9 mouse cellular contexts compared by ENCODE assay signal in genomic region chr9:70263735-70264134, GRCm38 (mm10). TPM values are rescaled to one million over a fixed set of nuclear protein-coding genes. Genes with fewer than 3 reads are reported as not detected.
DNase-seq lines count a peak whose midpoint lies in the region; ATAC-seq and TF ChIP-seq lines count a peak whose summit lies in the region.
"Had no signal": no experiment of that assay in that cellular context is flagged by ENCODE, and none has a peak within 500 bp of the region (broad histone marks: within the 10 kb centered on the region; RNA-seq: fewer than 3 reads in every experiment).

No protein-coding gene starts in this region.

- H3K27me3 ChIP-seq in midbrain, embryonic 11.5 days (ENCODE audit: control insufficient read depth, insufficient read depth, low read length): no peaks in the 10 kb centered on the region
- H3K27me3 ChIP-seq in midbrain, postnatal 0 days (ENCODE audit: insufficient read depth, low read length): no peaks in the 10 kb centered on the region
- H3K27me3 ChIP-seq in kidney, adult 2 months (replicated peaks; ENCODE audit: control insufficient read depth, insufficient read depth, low read length): no peaks in the 10 kb centered on the region
- H3K27me3 ChIP-seq: hindbrain, embryonic 15.5 days had no signal

- H3K4me1 ChIP-seq in midbrain, embryonic 11.5 days (ENCODE audit: control insufficient read depth, insufficient read depth, low read length): no peaks in the 10 kb centered on the region
- no peaks in the 10 kb centered on the region for H3K4me1 ChIP-seq in midbrain, postnatal 0 days (ENCODE audit: insufficient read depth, low read length)
- peaks cover 54% of the 10 kb centered on the region for H3K4me1 ChIP-seq in kidney, adult 2 months (ENCODE audit: control insufficient read depth, insufficient read depth, low read length)

- no peak overlapping the region for H3K4me3 ChIP-seq in midbrain, embryonic 11.5 days (ENCODE audit: low read depth, low read length)
- no peak overlapping the region for H3K4me3 ChIP-seq in midbrain, postnatal 0 days (ENCODE audit: low read depth, low read length)
- H3K4me3 ChIP-seq in kidney, adult 2 months (ENCODE audit: insufficient read depth, low read depth, low read length): no peak overlapping the region
- H3K4me3 ChIP-seq: hindbrain, embryonic 15.5 days had no signal

- no peak overlapping the region for H3K9ac ChIP-seq in midbrain, embryonic 11.5 days (ENCODE audit: low read length)
- no peak overlapping the region for H3K9ac ChIP-seq in midbrain, postnatal 0 days (replicated peaks; ENCODE audit: low read length, poor library complexity, severe bottlenecking)
- H3K9ac ChIP-seq: hindbrain, embryonic 15.5 days had no signal

- no peak for TF ChIP-seq POLR2A in kidney, adult 2 months (IDR thresholded peaks at IDR 0.05; ENCODE audit: low read depth, low read length)

- H3K36me3 ChIP-seq in midbrain, embryonic 11.5 days (ENCODE audit: control insufficient read depth, insufficient read depth, low read length): no peaks in the 10 kb centered on the region
- H3K36me3 ChIP-seq in midbrain, postnatal 0 days (ENCODE audit: insufficient read depth, low read length): no peaks in the 10 kb centered on the region
- H3K36me3 ChIP-seq in kidney, adult 2 months (ENCODE audit: control insufficient read depth, insufficient read depth, low read length): no peaks in the 10 kb centered on the region
- H3K36me3 ChIP-seq: hindbrain, embryonic 15.5 days had no signal

- peak; percentile 85 for DNase-seq in midbrain, embryonic 11.5 days (ENCODE audit: low spot score, missing footprints)
- DNase-seq in midbrain, postnatal 0 days (ENCODE audit: low spot score): no peak
- DNase-seq in gastrocnemius, postnatal 4 days (ENCODE audit: low spot score in 2 of 2): peak; percentile 28 to 53
- peak; percentile 66 for DNase-seq in kidney, adult 2 months
- peak; percentile 39 to 51 for DNase-seq in lung, postnatal 4 days
- no peak for DNase-seq in ovary, postnatal 36 days (ENCODE audit: low spot score)
- DNase-seq in urinary bladder, postnatal 36 days (ENCODE audit: low spot score in 2 of 2): no peak
- DNase-seq in frontal cortex, postnatal 14 days (ENCODE audit: low spot score in 2 of 2): no peak

- no peak for ATAC-seq in midbrain, embryonic 11.5 days (ENCODE audit: low FRiP score)
- ATAC-seq in midbrain, postnatal 0 days (ENCODE audit: low FRiP score): no peak

- H3K4me2 ChIP-seq in midbrain, embryonic 11.5 days: no peak overlapping the region
- no peak overlapping the region for H3K4me2 ChIP-seq in midbrain, postnatal 0 days (ENCODE audit: low read depth, low read length, poor library complexity, severe bottlenecking)
- H3K4me2 ChIP-seq: hindbrain, embryonic 15.5 days had no signal

- no peaks in the 10 kb centered on the region for H3K9me3 ChIP-seq in midbrain, embryonic 11.5 days (ENCODE audit: control insufficient read depth, low read length)
- H3K9me3 ChIP-seq in midbrain, postnatal 0 days (ENCODE audit: low read length): no peaks in the 10 kb centered on the region
- H3K9me3 ChIP-seq: hindbrain, embryonic 15.5 days had no signal

- 55% methylated on average over 7 of the region's 7 CpGs for WGBS in midbrain, embryonic 11.5 days
- 47% methylated on average over 7 of the region's 7 CpGs for WGBS in midbrain, postnatal 0 days
- WGBS in kidney, adult 2 months: 18% methylated on average over 7 of the region's 7 CpGs

- H3K27ac ChIP-seq in midbrain, embryonic 11.5 days (ENCODE audit: low read depth, low read length): no peak overlapping the region
- no peak overlapping the region for H3K27ac ChIP-seq in midbrain, postnatal 0 days (ENCODE audit: low read depth, low read length)
- peak overlapping the region; percentile 45 for H3K27ac ChIP-seq in kidney, adult 2 months (ENCODE audit: insufficient read depth, low read depth, low read length)
- H3K27ac ChIP-seq: hindbrain, embryonic 15.5 days had no signal

- TF ChIP-seq CTCF in midbrain, postnatal 0 days (IDR thresholded peaks at IDR 0.05): no peak
- TF ChIP-seq CTCF in kidney, adult 2 months (conservative IDR thresholded peaks at IDR 0.05; ENCODE audit: insufficient read depth, insufficient read length, low read depth, low read length): no peak

RNA-seq across cellular contexts. Expression of gene Myo1e, which starts 56.6 kb away (rescaled TPM):
- polyA plus RNA-seq in midbrain, embryonic 11.5 days (2014; fragmentation: Nextera tagmentation; extraction: Ambion mirVana): 9.5 and 9.7 TPM in 2 replicates
- total RNA-seq in midbrain, postnatal 0 days (2014; rRNA removed): 5.9 and 7.8 TPM in 2 replicates
- polyA plus RNA-seq in midbrain, postnatal 0 days (2015; fragmentation: Nextera tagmentation; extraction: Ambion mirVana): 3.0 TPM in 2 replicates
- 10 to 100 TPM; 27.9 to 34.7 TPM for total RNA-seq in gastrocnemius, postnatal 4 days (2021)
- polyA plus RNA-seq in kidney, adult 2 months (2012; rRNA removed): 13.1 and 14.5 TPM in 2 replicates

Comparison
In these comparisons a context has a peak if more than half of its experiments do, and no peak if none do; other contexts are left out.
1. DNase-seq: peak in midbrain, embryonic 11.5 days (single experiment), gastrocnemius, postnatal 4 days (2 of 2), kidney, adult 2 months (single experiment) and lung, postnatal 4 days (2 of 2); none in midbrain, postnatal 0 days (single experiment), ovary, postnatal 36 days (single experiment), urinary bladder, postnatal 36 days (0 of 2) and frontal cortex, postnatal 14 days (0 of 2).